Mouse (Mus musculus) heart, embryonic 11.5 days (tissue): ENCODE measurements around the gene Pik3c2a. TPM values are rescaled to one million over a fixed set of nuclear protein-coding genes. Genes with fewer than 3 reads are reported as not detected.

Source experiments
- ATAC-seq: fragments of 200-750 bp; cut with Nextera tagmentation; replicated peaks from 2 replicates; pipeline ENCODE4 v1.8.0; 2017; ENCODE audit warnings: moderate library complexity; ENCODE audit not compliant: insufficient number of reproducible peaks, low FRiP score, low TSS enrichment
- H3K27ac ChIP-seq: fragments of 300-500 bp; sonication (generic); 2 replicates; pipeline ENCODE4 v1.5.1; 2014; ENCODE audit warnings: mild to moderate bottlenecking, low read depth, low read length
- H3K27me3 ChIP-seq: fragments of 300-500 bp; sonication (generic); 2 replicates; pipeline ENCODE4 v1.6.1; 2014; ENCODE audit warnings: mild to moderate bottlenecking, low read length, mixed read lengths; ENCODE audit not compliant: control insufficient read depth, insufficient read depth
- H3K36me3 ChIP-seq: fragments of 300-500 bp; sonication (generic); 2 replicates; pipeline ENCODE4 v1.6.1; 2014; ENCODE audit warnings: mild to moderate bottlenecking, low read length, moderate library complexity, mixed read lengths; ENCODE audit not compliant: control insufficient read depth, insufficient read depth
- H3K4me1 ChIP-seq: fragments of 300-500 bp; sonication (generic); 2 replicates; pipeline ENCODE4 v1.6.1; 2014; ENCODE audit warnings: low read length; ENCODE audit not compliant: control insufficient read depth, insufficient read depth
- H3K4me2 ChIP-seq: fragments of 300-500 bp; sonication (generic); 2 replicates; pipeline ENCODE4 v1.6.1; 2014; ENCODE audit warnings: mild to moderate bottlenecking, moderate library complexity
- H3K4me3 ChIP-seq: fragments of 300-500 bp; sonication (generic); 2 replicates; pipeline ENCODE4 v1.5.1; 2014; ENCODE audit warnings: low read depth, low read length
- H3K9ac ChIP-seq: fragments of 300-500 bp; sonication (generic); 2 replicates; pipeline ENCODE4 v1.6.1; 2014; ENCODE audit warnings: mild to moderate bottlenecking, low read depth, low read length, moderate library complexity
- H3K9me3 ChIP-seq: fragments of 300-500 bp; sonication (generic); replicated peaks from 2 replicates; pipeline ENCODE4 v1.6.1; 2016; ENCODE audit warnings: low read length; ENCODE audit not compliant: control insufficient read depth
- WGBS: fragments of 180-500 bp; shearing (Covaris S2); extraction: QIAGEN DNeasy Blood & Tissue Kit; methylation state at CpG from one replicate; pipeline ENCODE4 v1.1.7; 2014; ENCODE audit not compliant: insufficient replicate concordance; 5-methylcytosine and 5-hydroxymethylcytosine counted together
- polyA plus RNA-seq: library from polyadenylated mRNA; unstranded; fragments of >200 nt; fragmentation: Nextera tagmentation; extraction: Ambion mirVana; gene quantifications from 2 replicates; pipeline ENCODE4 v1.2.1, GENCODE M21; 2014

Pik3c2a gene
- polyA plus RNA-seq, 1 experiment from 2014 or later: 29.5 TPM

DNA sequence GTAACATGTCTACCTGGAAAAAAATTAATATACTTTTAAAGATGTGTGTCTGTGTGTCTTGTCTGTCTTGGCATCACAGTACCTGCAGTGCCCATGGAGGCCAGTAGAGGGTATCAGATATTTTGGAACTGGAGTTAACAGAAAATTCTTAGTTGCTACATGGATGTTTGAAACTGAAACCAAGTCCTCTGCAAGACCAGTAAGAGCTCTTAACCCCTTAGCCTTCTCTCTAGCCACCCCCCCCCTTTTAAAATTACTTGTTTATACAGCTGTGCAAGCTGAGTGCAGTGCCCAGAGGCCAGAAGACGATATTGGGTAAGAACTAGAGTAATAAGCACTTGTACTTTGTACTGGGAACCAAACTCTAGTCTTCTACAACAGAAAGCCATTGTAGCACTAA lies 107.0 kb downstream of the Pik3c2a start:
- Histone ChIP-seq H3K9ac (no peak overlapping the region), H3K4me3 (no peak overlapping the region), H3K27ac (no peak overlapping the region), H3K27me3 (no peaks in the 10 kb centered on the region), H3K36me3 (peaks cover 7% of the 10 kb centered on the region), H3K4me1 (no peaks in the 10 kb centered on the region; the same call in 1 of the 2 replicates), H3K9me3 (no peaks in the 10 kb centered on the region), H3K4me2 (no peak overlapping the region)
- WGBS: 74% methylated on average over 1 of the region's 1 CpGs
- ATAC-seq: no peak

GRCm38 (mm10) chr7:116335133-116335532 lies 108.1 kb downstream of the Pik3c2a start:
- Histone ChIP-seq H3K36me3 (peaks cover 15% of the 10 kb centered on the region), H3K4me3 (peak overlapping the region; percentile 83; the same call in 1 of the 2 replicates), H3K4me1 (no peaks in the 10 kb centered on the region; the same call in 1 of the 2 replicates), H3K9me3 (no peaks in the 10 kb centered on the region), H3K4me2 (peak overlapping the region; percentile 84), H3K9ac (no peak overlapping the region), H3K27ac (no peak overlapping the region), H3K27me3 (no peaks in the 10 kb centered on the region)
- ATAC-seq: no peak
- 84% methylated on average over 6 of the region's 6 CpGs for WGBS

- H3K27ac ChIP-seq: peak overlapping the region; percentile 74
- peak overlapping the region; percentile 84 for H3K4me2 ChIP-seq
- 18% methylated on average over 8 of the region's 8 CpGs for WGBS
- peak overlapping the region; percentile 99 for H3K9ac ChIP-seq
- peak overlapping the region; percentile 83 for H3K4me3 ChIP-seq
- ATAC-seq: no peak
- H3K4me1 ChIP-seq: no peaks in the 10 kb centered on the region; the same call in 1 of the 2 replicates
- H3K36me3 ChIP-seq: peaks cover 20% of the 10 kb centered on the region
- no peaks in the 10 kb centered on the region for H3K9me3 ChIP-seq
- no peaks in the 10 kb centered on the region for H3K27me3 ChIP-seq
Measured at GRCm38 (mm10) chr7:116334669-116335038, 108.6 kb downstream of the Pik3c2a start.

DNA sequence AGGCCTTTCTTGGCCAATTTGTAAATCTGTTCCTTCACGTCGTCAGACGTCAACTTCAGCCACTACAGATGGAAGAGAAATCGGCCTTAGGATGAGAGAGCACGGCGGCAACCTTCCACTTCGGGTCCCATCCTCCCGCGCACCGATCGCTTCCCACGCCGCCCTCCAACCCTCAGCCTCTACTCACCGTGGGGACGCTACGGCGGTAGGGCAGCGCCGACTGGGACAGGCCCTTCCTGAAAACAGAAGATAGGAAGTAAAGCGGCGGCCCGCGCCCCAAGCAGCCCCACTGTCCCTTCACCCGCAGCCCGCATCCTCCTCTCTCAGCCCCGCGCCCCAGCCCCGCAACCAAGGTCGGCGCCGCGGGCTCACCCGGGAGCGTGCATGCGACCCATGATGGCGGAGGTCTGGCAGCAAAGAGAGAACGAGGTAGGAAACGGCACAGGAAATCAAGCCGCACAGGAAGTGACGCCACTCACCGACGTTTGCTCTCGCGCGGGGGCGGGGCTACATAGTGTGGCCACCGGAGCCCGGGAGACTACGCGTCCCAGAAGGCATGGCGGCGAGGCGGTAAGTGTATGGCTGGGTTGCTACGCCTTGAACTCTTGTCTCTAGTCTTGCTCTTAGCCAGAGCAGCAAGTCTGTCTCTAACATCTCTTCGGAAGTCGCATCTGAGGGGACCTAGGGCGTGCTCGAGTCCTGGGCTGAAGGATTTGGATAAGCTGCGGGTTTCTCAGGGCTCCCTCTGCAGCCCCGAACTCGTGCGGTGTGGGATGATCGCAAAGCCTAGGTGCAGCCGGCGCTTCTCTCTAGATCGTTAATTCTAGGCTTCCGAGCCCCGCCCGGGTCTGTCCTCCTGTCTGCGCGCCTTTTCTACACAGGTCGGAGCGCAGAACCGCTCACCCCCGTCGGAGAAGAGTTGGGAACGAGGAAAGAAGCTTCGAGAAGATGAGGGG lies 109.3 kb downstream of the Pik3c2a start, which contains the start of gene Rps13:
Gene Rps13, minus strand, starts transcription at position 483 of the 956 bp plus-strand sequence.
- peak; percentile 98 for ATAC-seq
- Histone ChIP-seq H3K4me3 (peak within 1 kb of the TSS; percentile 83), H3K9ac (peak within 1 kb of the TSS; percentile 99), H3K4me2 (peak within 1 kb of the TSS; percentile 84), H3K27me3 (no peaks in the 10 kb centered on the region), H3K9me3 (no peaks in the 10 kb centered on the region), H3K27ac (peak within 1 kb of the TSS; percentile 82), H3K4me1 (no peaks in the 10 kb centered on the region; the same call in 1 of the 2 replicates), H3K36me3 (peaks cover 21% of the 10 kb centered on the region)
- under 1% methylated on average over 78 of the region's 78 CpGs for WGBS

DNA sequence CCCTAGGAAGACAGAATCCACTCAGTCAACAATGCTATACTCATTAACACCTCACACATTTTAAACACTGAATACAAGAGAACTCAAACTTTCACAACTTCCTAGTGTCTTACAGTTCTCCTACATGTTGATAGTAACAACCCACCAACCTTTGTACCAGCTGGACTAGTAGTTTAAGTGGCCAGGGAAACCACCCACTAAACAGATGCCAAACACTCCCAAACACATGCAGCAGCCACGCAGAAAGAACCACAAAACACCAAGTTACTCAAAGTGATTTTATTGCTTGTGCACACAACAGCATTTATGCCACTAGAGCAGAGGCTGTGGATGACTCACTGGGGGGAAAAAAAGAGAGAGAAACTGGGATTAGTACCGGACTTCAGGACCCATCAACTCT lies 112.0 kb downstream of the Pik3c2a start:
- Histone ChIP-seq H3K27ac (no peak overlapping the region), H3K36me3 (peaks cover 21% of the 10 kb centered on the region)
- 91% methylated on average over 2 of the region's 2 CpGs for WGBS

DNA sequence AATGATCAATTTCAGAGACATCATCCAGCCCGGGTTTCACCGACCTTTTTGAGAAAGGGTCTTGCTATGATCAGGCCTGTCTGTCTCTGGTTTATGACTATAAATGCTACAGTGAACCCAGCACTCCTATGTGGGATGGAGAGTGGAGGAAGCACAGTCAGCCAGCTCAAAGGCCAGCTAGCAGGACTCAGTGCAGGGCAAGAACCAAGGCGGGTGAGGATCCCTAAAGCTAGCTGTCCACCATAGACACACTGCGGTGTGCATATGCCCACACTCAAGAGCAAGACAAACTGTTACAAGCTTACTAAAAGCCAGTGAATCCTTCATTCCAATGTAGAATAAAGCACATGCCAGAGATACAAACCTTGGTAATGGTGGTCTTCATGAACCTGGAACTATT lies 113.4 kb downstream of the Pik3c2a start:
- H3K9ac ChIP-seq: no peak overlapping the region
- no peak overlapping the region for H3K4me2 ChIP-seq
- no peak overlapping the region for H3K27ac ChIP-seq
- ATAC-seq: no peak
- no peak overlapping the region for H3K4me3 ChIP-seq
- peaks cover 21% of the 10 kb centered on the region for H3K36me3 ChIP-seq
- H3K4me1 ChIP-seq: no peaks in the 10 kb centered on the region; the same call in 1 of the 2 replicates
- H3K27me3 ChIP-seq: no peaks in the 10 kb centered on the region
- no peaks in the 10 kb centered on the region for H3K9me3 ChIP-seq
- 91% methylated on average over 4 of the region's 4 CpGs for WGBS

More for the DNA sequence above, 112.0 kb downstream of the Pik3c2a start:
- Histone ChIP-seq H3K4me3 (no peak overlapping the region), H3K9ac (no peak overlapping the region), H3K4me1 (no peaks in the 10 kb centered on the region; the same call in 1 of the 2 replicates), H3K4me2 (no peak overlapping the region), H3K27me3 (no peaks in the 10 kb centered on the region), H3K9me3 (no peaks in the 10 kb centered on the region)
- ATAC-seq: no peak

DNA sequence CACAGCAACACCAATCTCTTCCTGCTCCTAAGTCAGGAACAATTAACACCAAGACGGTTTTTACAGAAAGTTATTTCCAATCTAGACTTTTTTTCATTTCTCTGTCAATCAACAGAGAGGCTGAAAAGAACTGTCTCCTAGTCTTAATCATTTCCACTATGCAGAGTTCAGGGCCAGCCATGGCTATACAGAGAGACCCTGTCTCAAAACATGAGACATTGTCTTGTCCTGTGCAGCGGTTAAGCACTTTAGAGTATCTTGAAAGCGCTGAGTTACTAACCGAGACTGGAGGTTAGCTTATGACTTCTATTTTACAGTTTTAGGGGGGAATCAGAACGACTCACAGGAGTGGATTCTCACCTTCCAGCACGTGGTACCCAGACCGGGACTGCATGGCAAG lies 114.5 kb downstream of the Pik3c2a start:
- Histone ChIP-seq H3K9ac (no peak overlapping the region), H3K9me3 (no peaks in the 10 kb centered on the region), H3K27ac (no peak overlapping the region), H3K36me3 (peaks cover 21% of the 10 kb centered on the region), H3K4me2 (no peak overlapping the region), H3K4me3 (no peak overlapping the region), H3K27me3 (no peaks in the 10 kb centered on the region), H3K4me1 (no peaks in the 10 kb centered on the region; the same call in 1 of the 2 replicates)
- ATAC-seq: no peak; the same call in 1 of the 2 replicates
- WGBS: 71% methylated on average over 7 of the region's 7 CpGs

- no peaks in the 10 kb centered on the region for H3K27me3 ChIP-seq
- H3K9ac ChIP-seq: no peak overlapping the region
- H3K4me3 ChIP-seq: no peak overlapping the region
- no peaks in the 10 kb centered on the region; the same call in 1 of the 2 replicates for H3K4me1 ChIP-seq
- no peak overlapping the region for H3K4me2 ChIP-seq
- 72% methylated on average over 5 of the region's 5 CpGs for WGBS
- H3K36me3 ChIP-seq: peaks cover 21% of the 10 kb centered on the region
- no peaks in the 10 kb centered on the region for H3K9me3 ChIP-seq
- no peak for ATAC-seq
- H3K27ac ChIP-seq: no peak overlapping the region
Measured at GRCm38 (mm10) chr7:116327901-116328300, 115.3 kb downstream of the Pik3c2a start.
